Mouse (Mus musculus) heart, adult 2 months (tissue): ENCODE measurements at regions not wholly inside any gene's neighbourhood (a gene's known extent, or its start where the extent isn't known, plus 50 kb on each side); places are given as distances from the start of the nearest gene placed in this dataset.

Source experiments
- DNase-seq, 2 experiments: peaks; one replicate each; pipeline ENCODE4 v3.0.0; 2021
- H3K27ac ChIP-seq: fragments of 200-600 bp; 2 replicates; pipeline ENCODE4 v1.8.1; 2022
- H3K27me3 ChIP-seq: fragments of 200-500 bp; 2 replicates; pipeline ENCODE4 v1.6.1; 2012; ENCODE audit warnings: mild to moderate bottlenecking, low read length, inconsistent platforms, mixed read lengths; ENCODE audit not compliant: control insufficient read depth, insufficient read depth
- H3K36me3 ChIP-seq: fragments of 200-500 bp; 2 replicates; pipeline ENCODE4 v1.6.1; 2012; ENCODE audit warnings: low read length, inconsistent platforms; ENCODE audit not compliant: control insufficient read depth, insufficient read depth
- H3K4me1 ChIP-seq: fragments of 200-500 bp; 2 replicates; pipeline ENCODE4 v1.6.1; 2011; ENCODE audit warnings: low read length; ENCODE audit not compliant: control insufficient read depth, insufficient read depth
- H3K4me3 ChIP-seq: fragments of 200-600 bp; 2 replicates; pipeline ENCODE4 v1.8.1; 2022
- H3K79me2 ChIP-seq: fragments of 200-500 bp; replicated peaks from 2 replicates; pipeline ENCODE4 v1.6.1; 2012; ENCODE audit warnings: mild to moderate bottlenecking, inconsistent platforms, low read length, moderate library complexity, mixed read lengths; ENCODE audit not compliant: control insufficient read depth, insufficient read depth
- H3K9ac ChIP-seq: fragments of 200-500 bp; 2 replicates; pipeline ENCODE4 v1.6.1; 2012; ENCODE audit warnings: low read depth, mild to moderate bottlenecking, control low read depth, inconsistent platforms, low read length, mixed read lengths
- CTCF ChIP-seq: fragments of 200-600 bp; IDR thresholded peaks from 2 replicates; pipeline ENCODE4 v1.8.1; 2022; ENCODE audit warnings: antibody characterized with exemption, mild to moderate bottlenecking, moderate library complexity
- EP300 ChIP-seq: fragments of 200-500 bp; IDR thresholded peaks from 2 replicates; pipeline ENCODE4 v1.6.1; 2011; ENCODE audit warnings: low read depth, low read length, control low read depth; ENCODE audit not compliant: insufficient read depth
- POLR2A ChIP-seq: fragments of 200-500 bp; IDR thresholded peaks from 2 replicates; pipeline ENCODE4 v1.6.1; 2011; ENCODE audit warnings: mild to moderate bottlenecking, low read depth, low read length, control low read depth; ENCODE audit not compliant: insufficient read depth
- WGBS: fragments of 180-500 bp; shearing (Covaris S2); methylation state at CpG from one replicate; pipeline ENCODE4 v1.1.7; 2018; 5-methylcytosine and 5-hydroxymethylcytosine counted together
- intact Hi-C: fragments of 180-260 bp; cut with DNase I; formaldehyde crosslinking; loops from one replicate; pipeline ENCODE4 v1.15.1; 2025

DNA sequence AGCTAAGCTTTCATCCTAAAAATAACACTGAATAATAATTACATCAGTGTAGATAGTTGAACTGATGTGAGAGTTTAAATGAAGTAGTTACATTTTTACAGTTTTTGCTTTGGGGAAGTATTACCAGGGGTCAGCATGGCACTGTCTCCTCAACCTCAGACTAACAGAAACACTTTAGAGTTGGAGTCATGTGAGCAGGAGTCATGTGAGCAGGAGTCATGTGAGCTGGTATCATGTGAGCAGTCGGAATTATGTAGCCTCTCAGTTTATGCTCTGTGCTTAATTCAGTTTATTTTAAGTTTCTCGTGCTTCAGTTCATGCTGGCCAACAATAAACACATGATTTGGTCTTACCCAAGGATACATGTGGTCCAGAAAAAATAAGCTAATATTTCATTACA lies 620.5 kb downstream of the Bckdhb start:
- Histone ChIP-seq H3K4me1 (no peaks in the 10 kb centered on the region), H3K36me3 (no peaks in the 10 kb centered on the region), H3K79me2 (no peaks in the 10 kb centered on the region), H3K27ac (no peak overlapping the region), H3K27me3 (no peaks in the 10 kb centered on the region), H3K4me3 (no peak overlapping the region), H3K9ac (no peak overlapping the region)
- DNase-seq, result no peak
- TF ChIP-seq POLR2A (no peak), CTCF (no peak), EP300 (no peak)
- intact Hi-C loops, result no loop called here
- 54% methylated on average over 2 of the region's 2 CpGs for WGBS

DNA sequence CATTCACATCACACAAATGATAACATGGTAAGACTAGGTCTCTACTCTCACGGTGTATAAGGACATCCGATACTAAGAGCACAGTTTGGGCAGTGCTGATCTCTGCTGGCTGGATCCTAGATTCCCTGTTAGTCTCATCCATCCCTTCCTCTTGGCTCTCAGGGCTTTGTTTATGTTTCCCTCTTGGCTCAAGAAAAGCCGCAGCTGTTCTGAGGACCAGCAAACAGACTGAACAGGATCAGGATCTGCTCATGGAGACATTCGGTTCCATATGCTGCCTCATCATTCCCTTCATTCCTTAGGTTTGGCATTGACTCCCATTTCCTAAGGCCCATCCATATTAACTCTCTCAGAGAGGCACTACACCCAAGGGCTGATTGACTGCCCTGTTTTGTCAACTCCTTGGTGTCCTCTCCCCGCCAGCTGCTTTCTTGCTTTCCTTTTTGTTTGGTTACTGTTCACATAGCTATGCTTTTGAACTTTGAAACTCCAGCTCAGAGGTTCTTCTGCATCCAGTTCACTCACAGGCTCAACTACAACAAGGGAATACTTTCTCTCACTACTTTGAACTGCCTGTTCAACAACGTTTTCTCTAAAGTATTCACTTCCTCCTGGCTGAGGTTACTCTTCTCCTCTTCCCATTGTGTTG lies 623.2 kb downstream of the Bckdhb start:
- Histone ChIP-seq H3K4me3 (no peak overlapping the region), H3K9ac (no peak overlapping the region), H3K27me3 (no peaks in the 10 kb centered on the region), H3K4me1 (no peaks in the 10 kb centered on the region), H3K27ac (no peak overlapping the region), H3K36me3 (no peaks in the 10 kb centered on the region), H3K79me2 (no peaks in the 10 kb centered on the region)
- intact Hi-C loops, result no loop called here
- WGBS, result 58% methylated on average over 6 of the region's 6 CpGs
- TF ChIP-seq EP300, result no peak
- TF ChIP-seq CTCF, result no peak
- no peak for TF ChIP-seq POLR2A
- DNase-seq, result no peak

DNA sequence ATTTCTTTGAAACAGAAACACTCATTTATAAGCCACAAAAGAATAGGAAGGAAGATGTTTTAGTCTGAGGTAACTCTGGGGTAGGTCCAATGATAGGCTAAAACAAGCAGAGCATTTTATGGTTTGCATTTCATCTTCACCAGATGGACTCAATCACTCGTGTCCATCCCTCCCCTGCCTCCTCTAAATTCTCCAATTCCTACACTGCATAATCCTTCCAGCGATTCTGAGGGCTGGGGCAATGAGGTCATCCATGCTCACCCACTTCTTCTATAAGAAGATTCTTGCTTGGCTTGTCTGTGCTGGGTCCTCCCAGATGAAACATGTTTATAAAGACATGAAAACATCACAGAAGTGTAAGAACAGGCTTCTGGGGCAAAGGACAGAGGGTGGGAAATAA lies 630.3 kb downstream of the Bckdhb start:
- intact Hi-C loops, result no loop called here
- no peaks in the 10 kb centered on the region for H3K27me3 ChIP-seq
- WGBS, result 39% methylated on average over 2 of the region's 2 CpGs
- H3K4me1 ChIP-seq, result no peaks in the 10 kb centered on the region
- H3K27ac ChIP-seq, result no peak overlapping the region
- DNase-seq, result no peak
- no peak overlapping the region for H3K9ac ChIP-seq
- no peak overlapping the region for H3K4me3 ChIP-seq
- no peaks in the 10 kb centered on the region for H3K79me2 ChIP-seq
- no peak for TF ChIP-seq CTCF
- no peak for TF ChIP-seq POLR2A
- TF ChIP-seq EP300, result no peak
- H3K36me3 ChIP-seq, result no peaks in the 10 kb centered on the region

DNA sequence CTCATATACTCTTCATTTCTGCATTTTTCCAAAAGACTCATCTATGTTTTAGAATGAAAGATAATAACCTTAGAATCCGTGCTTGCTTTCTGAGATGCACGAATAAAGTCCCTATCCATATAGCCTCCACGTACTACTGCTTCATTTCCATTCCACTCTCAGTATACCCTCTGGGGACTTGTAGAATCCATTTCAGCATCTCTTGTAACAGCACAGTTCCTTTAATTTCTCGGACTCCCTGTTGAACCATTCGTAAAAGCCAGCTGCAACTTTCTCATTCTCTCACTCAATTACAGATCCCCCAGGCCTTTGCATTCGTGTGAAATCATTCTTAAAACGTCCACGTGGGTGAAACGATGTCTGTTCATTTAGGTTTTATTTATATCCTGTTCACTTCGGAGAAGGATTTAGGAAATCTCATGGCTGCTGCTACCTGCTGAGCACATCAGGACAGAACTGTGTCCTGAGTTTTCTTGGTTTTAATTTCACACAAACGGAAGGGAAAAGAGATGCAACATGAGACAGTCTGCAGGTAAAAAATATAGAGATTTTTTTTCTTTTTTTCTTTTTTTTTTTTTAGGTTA lies 631.4 kb downstream of the Bckdhb start:
- no peak overlapping the region for H3K9ac ChIP-seq
- intact Hi-C loops, result no loop called here
- H3K27me3 ChIP-seq, result no peaks in the 10 kb centered on the region
- no peak for DNase-seq
- 67% methylated on average over 11 of the region's 11 CpGs for WGBS
- no peak overlapping the region for H3K4me3 ChIP-seq
- no peaks in the 10 kb centered on the region for H3K79me2 ChIP-seq
- TF ChIP-seq CTCF (no peak), EP300 (no peak), POLR2A (no peak)
- H3K36me3 ChIP-seq, result no peaks in the 10 kb centered on the region
- no peak overlapping the region for H3K27ac ChIP-seq
- H3K4me1 ChIP-seq, result no peaks in the 10 kb centered on the region

DNA sequence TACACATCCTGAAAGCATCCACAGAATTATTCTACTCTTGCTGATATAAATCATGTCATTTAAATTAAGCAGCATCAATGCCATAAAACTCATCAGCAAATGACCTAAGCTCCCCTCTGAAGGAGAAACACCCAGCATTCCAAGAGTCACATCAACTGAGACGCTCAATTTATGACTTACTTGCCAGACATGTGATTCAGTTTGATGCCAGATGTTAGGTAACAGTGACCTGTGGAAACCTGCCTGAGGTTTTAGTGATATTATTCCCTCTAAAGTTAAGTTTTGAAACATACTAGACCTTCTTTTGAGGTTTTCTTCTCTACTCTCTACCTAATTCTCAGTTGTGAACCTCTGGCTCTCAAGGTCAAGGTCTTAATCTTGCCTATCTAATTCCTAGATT lies 633.4 kb downstream of the Bckdhb start:
- DNase-seq, result no peak
- no peak overlapping the region for H3K4me3 ChIP-seq
- 64% methylated on average over 1 of the region's 1 CpGs for WGBS
- no peaks in the 10 kb centered on the region for H3K79me2 ChIP-seq
- no peak for TF ChIP-seq CTCF
- TF ChIP-seq EP300, result no peak
- no peak for TF ChIP-seq POLR2A
- no peak overlapping the region for H3K9ac ChIP-seq
- intact Hi-C loops, result no loop called here
- no peaks in the 10 kb centered on the region for H3K36me3 ChIP-seq
- no peaks in the 10 kb centered on the region for H3K27me3 ChIP-seq
- H3K27ac ChIP-seq, result no peak overlapping the region
- H3K4me1 ChIP-seq, result no peaks in the 10 kb centered on the region

DNA sequence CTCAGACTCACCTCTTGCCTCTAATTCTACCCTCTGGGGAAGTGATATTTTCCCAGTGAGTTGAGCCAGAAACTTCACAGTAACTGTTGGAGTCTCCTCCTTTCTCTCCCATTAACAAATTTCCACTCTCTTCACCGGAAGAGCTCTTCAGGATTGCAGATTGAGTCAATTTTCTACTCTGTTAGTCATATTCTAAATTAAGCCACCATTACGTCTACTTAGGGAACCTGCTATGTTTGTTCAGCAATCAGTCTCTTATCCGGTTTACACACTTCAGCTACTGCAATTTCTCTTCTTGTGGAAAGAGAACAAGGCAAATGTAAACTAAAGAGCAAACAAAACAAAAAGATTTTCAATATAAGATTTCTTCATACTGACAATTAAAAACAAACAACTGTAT lies 644.6 kb downstream of the Bckdhb start:
- Histone ChIP-seq H3K9ac (no peak overlapping the region), H3K4me3 (no peak overlapping the region), H3K36me3 (no peaks in the 10 kb centered on the region), H3K27me3 (no peaks in the 10 kb centered on the region), H3K4me1 (no peaks in the 10 kb centered on the region), H3K27ac (no peak overlapping the region), H3K79me2 (no peaks in the 10 kb centered on the region)
- no peak for DNase-seq
- 13% methylated on average over 3 of the region's 3 CpGs for WGBS
- intact Hi-C loops, result no loop called here
- TF ChIP-seq EP300, result no peak
- no peak for TF ChIP-seq POLR2A
- no peak for TF ChIP-seq CTCF
